Comparison of ENCODE assay signal across 11 mouse cellular contexts in genomic region chr10:35586251-35586650, GRCm38 (mm10).
"Had no signal": no experiment of that assay in that cellular context is flagged by ENCODE, and none has a peak within 500 bp of the region (broad histone marks: within the 10 kb centered on the region; RNA-seq: fewer than 3 reads in every experiment).

No protein-coding gene starts in this region.

- H3K4me3 ChIP-seq: left cerebral cortex, adult 2 months; limb, embryonic 10.5 days; liver, embryonic 15.5 days; midbrain, embryonic 10.5 days; midbrain, embryonic 15.5 days had no signal

- H3K27ac ChIP-seq: left cerebral cortex, adult 2 months; limb, embryonic 10.5 days; liver, embryonic 15.5 days; midbrain, embryonic 10.5 days; midbrain, embryonic 15.5 days; stomach, postnatal 0 days had no signal

- DNase-seq: kidney, postnatal 25 days; lung, adult 2 months; lung, postnatal 36 days had no signal

- H3K27me3 ChIP-seq: liver, embryonic 15.5 days; midbrain, embryonic 15.5 days had no signal

- H3K4me1 ChIP-seq: limb, embryonic 10.5 days; liver, embryonic 15.5 days; midbrain, embryonic 10.5 days; midbrain, embryonic 15.5 days had no signal

- H3K4me2 ChIP-seq: liver, embryonic 11.5 days; liver, embryonic 15.5 days; midbrain, embryonic 15.5 days had no signal

- H3K36me3 ChIP-seq: limb, embryonic 10.5 days; liver, embryonic 15.5 days; midbrain, embryonic 10.5 days; midbrain, embryonic 15.5 days had no signal

- H3K9me3 ChIP-seq: limb, embryonic 10.5 days; liver, embryonic 15.5 days; midbrain, embryonic 10.5 days; midbrain, embryonic 15.5 days had no signal

- ATAC-seq: lung, postnatal 0 days; midbrain, embryonic 15.5 days had no signal

- H3K9ac ChIP-seq: liver, embryonic 15.5 days; midbrain, embryonic 15.5 days had no signal
